Mouse (Mus musculus) 416B (cell line): ENCODE results near the gene Csnk2a2.
A peak's percentile ranks its signal among the peaks of the same experiment; 100 is the strongest.

Experiments used
- DNase-seq: peaks from one replicate; pipeline ENCODE4 v3.0.0; 2011; ENCODE audit warnings: low read depth

The Csnk2a2 gene

GRCm38 (mm10) chr8:95470008-95470407, 19.8 kb downstream of the Csnk2a2 start:
- DNase-seq: no peak

- DNase-seq: peak; percentile 22
These were observed 20.8 kb downstream of the Csnk2a2 start for GRCm38 (mm10) chr8:95468995-95469394.

GRCm38 (mm10) chr8:95466543-95466942, 23.3 kb downstream of the Csnk2a2 start:
- DNase-seq: no peak

- DNase-seq: no peak
These were observed 37.3 kb downstream of the Csnk2a2 start for GRCm38 (mm10) chr8:95452518-95452917.

- no peak for DNase-seq
These were observed 39.6 kb downstream of the Csnk2a2 start for GRCm38 (mm10) chr8:95450271-95450670.

- DNase-seq: no peak
These were observed 42.2 kb downstream of the Csnk2a2 start for GRCm38 (mm10) chr8:95447661-95448060.

GRCm38 (mm10) chr8:95445042-95445441, 44.8 kb downstream of the Csnk2a2 start:
- DNase-seq: no peak

- DNase-seq: no peak
These were observed 48.3 kb downstream of the Csnk2a2 start for GRCm38 (mm10) chr8:95441491-95442039.

- no peak for DNase-seq
These were observed 49.6 kb downstream of the Csnk2a2 start for GRCm38 (mm10) chr8:95440168-95440709.

GRCm38 (mm10) chr8:95439421-95439820, 50.4 kb downstream of the Csnk2a2 start:
- DNase-seq: no peak

- no peak for DNase-seq
These were observed 52.4 kb downstream of the Csnk2a2 start for GRCm38 (mm10) chr8:95437341-95437992.

GRCm38 (mm10) chr8:95435930-95436329, 53.9 kb downstream of the Csnk2a2 start:
- DNase-seq: no peak

- no peak for DNase-seq
These were observed 54.4 kb downstream of the Csnk2a2 start for GRCm38 (mm10) chr8:95435471-95435870.

GRCm38 (mm10) chr8:95434686-95435439, 55.0 kb downstream of the Csnk2a2 start, which contains the start of gene Cfap20:
Cfap20 (minus strand) TSS chr8:95434869.
- DNase-seq: peak; percentile 99

GRCm38 (mm10) chr8:95434233-95434632, 55.6 kb downstream of the Csnk2a2 start:
- peak; percentile 60 for DNase-seq

GRCm38 (mm10) chr8:95433124-95433523, 56.7 kb downstream of the Csnk2a2 start:
- no peak for DNase-seq

- no peak for DNase-seq
These were observed 57.4 kb downstream of the Csnk2a2 start for GRCm38 (mm10) chr8:95432471-95432870.

- DNase-seq: peak; percentile 67
These were observed 59.9 kb downstream of the Csnk2a2 start for GRCm38 (mm10) chr8:95429945-95430344.

GRCm38 (mm10) chr8:95427594-95428535, 62.0 kb downstream of the Csnk2a2 start:
- DNase-seq: peak; percentile 92

- DNase-seq: no peak
These were observed 63.0 kb downstream of the Csnk2a2 start for GRCm38 (mm10) chr8:95426781-95427281.

- no peak for DNase-seq
These were observed 65.2 kb downstream of the Csnk2a2 start for GRCm38 (mm10) chr8:95424682-95425081.
